ENCODE assay signal across 9 mouse cellular contexts in the genomic region with DNA sequence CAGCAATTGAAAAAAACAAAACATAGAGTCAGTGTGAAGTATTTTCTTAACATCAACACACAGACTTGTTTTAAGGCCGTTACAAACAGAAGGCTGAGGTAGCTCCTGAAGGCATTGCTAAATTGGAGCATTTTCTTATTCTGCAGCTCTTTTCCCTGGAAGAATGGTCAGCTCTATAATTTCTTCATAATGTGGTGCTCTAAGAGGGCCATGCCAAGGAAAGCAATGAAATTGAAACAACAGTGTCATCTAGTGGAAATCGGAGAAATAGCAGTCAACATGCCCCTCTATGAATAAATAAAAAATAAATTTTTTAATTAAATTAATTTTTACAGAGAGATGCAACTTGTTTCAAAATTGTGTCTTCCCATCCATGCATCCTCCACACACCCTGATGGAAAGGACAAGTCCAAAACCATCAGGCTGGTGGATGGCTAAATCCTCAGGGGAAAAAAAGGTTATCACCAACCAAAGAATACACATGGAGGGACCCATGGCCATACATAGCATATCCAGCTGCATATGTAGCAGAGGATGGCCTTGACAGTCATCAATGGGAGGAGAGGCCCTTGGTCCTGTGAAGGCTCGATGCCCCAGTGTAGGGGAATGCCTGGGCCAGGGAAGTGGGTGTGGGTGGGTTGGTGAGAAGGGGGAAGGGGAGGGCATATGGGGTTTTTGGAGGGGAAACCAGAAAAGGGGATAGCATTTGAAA.
DNase-seq lines count a peak whose midpoint lies in the region; ATAC-seq lines count a peak whose summit lies in the region.
"Had no signal": no experiment of that assay in that cellular context is flagged by ENCODE, and none has a peak within 500 bp of the region (broad histone marks: within the 10 kb centered on the region; RNA-seq: fewer than 3 reads in every experiment).

No protein-coding gene starts in this region.

- ATAC-seq in heart, embryonic 11.5 days (replicated peaks; ENCODE audit: insufficient number of reproducible peaks, low FRiP score, low TSS enrichment), result no peak

- H3K9me3 ChIP-seq in heart, embryonic 11.5 days (replicated peaks; ENCODE audit: control insufficient read depth, low read length), result no peaks in the 10 kb centered on the region
- H3K9me3 ChIP-seq: heart, embryonic 15.5 days had no signal

- no peaks in the 10 kb centered on the region for H3K4me1 ChIP-seq in heart, embryonic 11.5 days (ENCODE audit: control insufficient read depth, insufficient read depth, low read length)

- H3K27ac ChIP-seq in heart, embryonic 11.5 days (ENCODE audit: low read depth, low read length), result no peak overlapping the region
- H3K27ac ChIP-seq: heart, embryonic 15.5 days had no signal

- H3K36me3 ChIP-seq in heart, embryonic 11.5 days (ENCODE audit: control insufficient read depth, insufficient read depth, low read length), result no peaks in the 10 kb centered on the region
- H3K36me3 ChIP-seq: heart, embryonic 15.5 days had no signal

- peak; percentile 7 for DNase-seq in heart, adult 8-10 months (ENCODE audit: low spot score)
- DNase-seq in 3T3-L1 (ENCODE audit: low read depth, low spot score), result peak; percentile 64
- DNase-seq in brain, adult 2 months (ENCODE audit: low read depth, low spot score), result peak; percentile 64
- DNase-seq in layer of hippocampus, adult 9-11 months, result peak; percentile 10
- no peak for DNase-seq in c-Kit-positive CD71-positive TER-119-positive erythroid progenitor cells, embryonic 14.5 days (ENCODE audit: low spot score)
- no peak for DNase-seq in adrenal gland, adult 18-20 months (ENCODE audit: low spot score in 2 of 2)
- no peak for DNase-seq in frontal cortex, postnatal 25 days (ENCODE audit: low spot score in 2 of 2)

- no peak overlapping the region for H3K9ac ChIP-seq in heart, embryonic 11.5 days (ENCODE audit: low read depth, low read length)
- H3K9ac ChIP-seq: heart, embryonic 15.5 days had no signal

- no peaks in the 10 kb centered on the region for H3K27me3 ChIP-seq in heart, embryonic 11.5 days (ENCODE audit: control insufficient read depth, insufficient read depth, low read length)
- H3K27me3 ChIP-seq: heart, embryonic 15.5 days had no signal

- no peak overlapping the region for H3K4me3 ChIP-seq in heart, embryonic 11.5 days (ENCODE audit: low read depth, low read length)
- H3K4me3 ChIP-seq: heart, embryonic 15.5 days had no signal

- 47% methylated on average over 3 of the region's 3 CpGs for WGBS in heart, embryonic 11.5 days (ENCODE audit: insufficient replicate concordance)

- no peak overlapping the region for H3K4me2 ChIP-seq in heart, embryonic 11.5 days
- H3K4me2 ChIP-seq: heart, embryonic 15.5 days had no signal

Comparison
In these comparisons a context has a peak if more than half of its experiments do, and no peak if none do; other contexts are left out.
1. DNase-seq: peak in heart, adult 8-10 months (single experiment), 3T3-L1 (single experiment), brain, adult 2 months (single experiment) and layer of hippocampus, adult 9-11 months (single experiment); none in c-Kit-positive CD71-positive TER-119-positive erythroid progenitor cells, embryonic 14.5 days (single experiment), adrenal gland, adult 18-20 months (0 of 2) and frontal cortex, postnatal 25 days (0 of 2).